ENCODE assay signal across 10 mouse cellular contexts in genomic region chr7:83802509-83802908, GRCm38 (mm10). TPM values are rescaled to one million over a fixed set of nuclear protein-coding genes. Genes with fewer than 3 reads are reported as not detected.
DNase-seq lines count a peak whose midpoint lies in the region; ATAC-seq lines count a peak whose summit lies in the region.
"Had no signal": no experiment of that assay in that cellular context is flagged by ENCODE, and none has a peak within 500 bp of the region (broad histone marks: within the 10 kb centered on the region; RNA-seq: fewer than 3 reads in every experiment).

No protein-coding gene starts in this region.

- H3K4me1 ChIP-seq in intestine, embryonic 15.5 days (replicated peaks): 0 out of 2 replicates have a peak, but pooled peaks cover 6% of the 10 kb centered on the region
- H3K4me1 ChIP-seq: liver, embryonic 15.5 days had no signal

- H3K4me2 ChIP-seq in intestine, embryonic 15.5 days (replicated peaks): no peak overlapping the region
- H3K4me2 ChIP-seq: embryonic facial prominence, embryonic 12.5 days; liver, embryonic 15.5 days had no signal

- no peaks in the 10 kb centered on the region for H3K9me3 ChIP-seq in intestine, embryonic 15.5 days
- H3K9me3 ChIP-seq: embryonic facial prominence, embryonic 12.5 days; liver, embryonic 15.5 days had no signal

- H3K4me3 ChIP-seq in intestine, embryonic 15.5 days (replicated peaks): no peak overlapping the region
- H3K4me3 ChIP-seq: embryonic facial prominence, embryonic 12.5 days; liver, embryonic 15.5 days had no signal

- ATAC-seq in intestine, embryonic 15.5 days: peak; percentile 60
- ATAC-seq in inflammation-experienced regulatory T-cells, adult 6 months: no peak

- H3K27ac ChIP-seq in intestine, embryonic 15.5 days: no peak overlapping the region
- H3K27ac ChIP-seq: embryonic facial prominence, embryonic 12.5 days; liver, embryonic 15.5 days had no signal

- no peak overlapping the region for H3K9ac ChIP-seq in intestine, embryonic 15.5 days
- H3K9ac ChIP-seq: embryonic facial prominence, embryonic 12.5 days; liver, embryonic 15.5 days had no signal

- intact Hi-C loops in left cerebral cortex, postnatal 14 days (cut with DNase I): loop anchor here (1.0 to 5.0 kb wide), 2 partner anchors 135 to 234 kb away; no protein-coding TSS in a partner anchor
- intact Hi-C loops in left cerebral cortex, postnatal 36 days (cut with DNase I): loop anchor here (2.0 to 10.0 kb wide), 4 partner anchors 82 to 230 kb away; partner anchors contain the start of genes Mesd and Tlnrd1

- H3K36me3 ChIP-seq in intestine, embryonic 15.5 days: no peaks in the 10 kb centered on the region
- H3K36me3 ChIP-seq: embryonic facial prominence, embryonic 12.5 days; liver, embryonic 15.5 days had no signal

- 61% methylated on average over 7 of the region's 7 CpGs for WGBS in intestine, embryonic 15.5 days

- peak; percentile 35 to 64 for DNase-seq in left cerebral cortex, postnatal 14 days (ENCODE audit: low spot score in 2 of 2)
- no peak for DNase-seq in left cerebral cortex, postnatal 36 days (ENCODE audit: low spot score in 2 of 2)
- peak; percentile 42 for DNase-seq in R1 (ENCODE audit: low read depth, low spot score)
- DNase-seq in cerebellum, postnatal 25 days: peak; percentile 49 to 51
- DNase-seq in naive thymus-derived CD4-positive, alpha-beta T cell, adult 2 months (ENCODE audit: low read depth): peak; percentile 6
- no peak for DNase-seq in thymus, postnatal 25 days

- no peaks in the 10 kb centered on the region for H3K27me3 ChIP-seq in intestine, embryonic 15.5 days (replicated peaks)
- H3K27me3 ChIP-seq: embryonic facial prominence, embryonic 12.5 days; liver, embryonic 15.5 days had no signal

RNA-seq across cellular contexts. Expression of gene Cfap161, which starts 7.8 kb away (rescaled TPM):
- under 1 TPM; 0.64 to 0.68 TPM for total RNA-seq in left cerebral cortex, postnatal 14 days (2021)
- under 1 TPM in 1 of 2 experiments, not detected in 1; 0.59 TPM for total RNA-seq in left cerebral cortex, postnatal 36 days (2021)
- polyA plus RNA-seq in intestine, embryonic 15.5 days (2015; fragmentation: Nextera tagmentation; extraction: Ambion mirVana): 0.13 TPM in 1 of 2 replicates, not detected in the other
- not detected for polyA plus RNA-seq in inflammation-experienced regulatory T-cells, adult 6 months (2017; shearing (Covaris generic))
- polyA plus RNA-seq: liver, embryonic 15.5 days had no signal

RNA-seq across cellular contexts. Expression of gene Il16, which starts 57.0 kb away (rescaled TPM):
- 1 to 10 TPM; 3.0 to 3.2 TPM for total RNA-seq in left cerebral cortex, postnatal 14 days (2021)
- 1 to 10 TPM; 2.5 to 3.4 TPM for total RNA-seq in left cerebral cortex, postnatal 36 days (2021)
- 3.9 and 4.5 TPM in 2 replicates for polyA plus RNA-seq in intestine, embryonic 15.5 days (2015; fragmentation: Nextera tagmentation; extraction: Ambion mirVana)
- polyA plus RNA-seq in inflammation-experienced regulatory T-cells, adult 6 months (2017; shearing (Covaris generic)): 100 to 1,000 TPM; 206 to 386 (median 321) TPM

Comparison
In these comparisons a context has a peak if more than half of its experiments do, and no peak if none do; other contexts are left out.
1. DNase-seq: peak in left cerebral cortex, postnatal 14 days (2 of 2), R1 (single experiment), cerebellum, postnatal 25 days (2 of 2) and naive thymus-derived CD4-positive, alpha-beta T cell, adult 2 months (single experiment); none in left cerebral cortex, postnatal 36 days (0 of 2) and thymus, postnatal 25 days (single experiment).